Mouse (Mus musculus) limb, embryonic 12.5 days (tissue): ENCODE data around the gene Ube2f. TPM values are rescaled to one million over a fixed set of nuclear protein-coding genes. Genes with fewer than 3 reads are reported as not detected.

ENCODE experiments used
- ATAC-seq: fragments of 200-750 bp; cut with Nextera tagmentation; 2 replicates; pipeline ENCODE4 v1.8.0; 2017; ENCODE audit warnings: low read depth, moderate TSS enrichment; ENCODE audit not compliant: insufficient number of reproducible peaks, insufficient read depth, low FRiP score, low TSS enrichment
- H3K27ac ChIP-seq: fragments of 300-500 bp; sonication (generic); 2 replicates; pipeline ENCODE4 v1.5.1; 2016; ENCODE audit warnings: mild to moderate bottlenecking, moderate library complexity
- H3K27me3 ChIP-seq: fragments of 300-500 bp; sonication (generic); 2 replicates; pipeline ENCODE4 v1.6.1; 2016; ENCODE audit warnings: mild to moderate bottlenecking, moderate library complexity
- H3K36me3 ChIP-seq: fragments of 300-500 bp; sonication (generic); 2 replicates; pipeline ENCODE4 v1.6.1; 2016; ENCODE audit warnings: mild to moderate bottlenecking, moderate library complexity
- H3K4me1 ChIP-seq: fragments of 300-500 bp; sonication (generic); replicated peaks from 2 replicates; pipeline ENCODE4 v1.6.1; 2016
- H3K4me2 ChIP-seq: fragments of 300-500 bp; sonication (generic); 2 replicates; pipeline ENCODE4 v1.6.1; 2016; ENCODE audit warnings: mild to moderate bottlenecking, moderate library complexity
- H3K4me3 ChIP-seq: fragments of 300-500 bp; sonication (generic); replicated peaks from 2 replicates; pipeline ENCODE4 v1.5.1; 2016; ENCODE audit warnings: mild to moderate bottlenecking
- H3K9ac ChIP-seq: fragments of 300-500 bp; sonication (generic); replicated peaks from 2 replicates; pipeline ENCODE4 v1.6.1; 2016; ENCODE audit warnings: mild to moderate bottlenecking, moderate library complexity
- H3K9me3 ChIP-seq: fragments of 300-500 bp; sonication (generic); 2 replicates; pipeline ENCODE4 v1.6.1; 2016; ENCODE audit warnings: mild to moderate bottlenecking, moderate library complexity
- WGBS: fragments of 180-500 bp; shearing (Covaris S2); methylation state at CpG from one replicate; pipeline ENCODE4 v1.1.7; 2016; 5-methylcytosine and 5-hydroxymethylcytosine counted together
- polyA plus RNA-seq: library from polyadenylated mRNA; unstranded; fragments of >200 nt; fragmentation: Nextera tagmentation; extraction: Ambion mirVana; gene quantifications from 2 replicates; pipeline ENCODE4 v1.2.1, GENCODE M21; 2016

Ube2f gene
- polyA plus RNA-seq: 70.2 and 71.1 TPM in 2 replicates

GRCm38 (mm10) chr1:91249564-91250414, at the start of gene Ube2f:
Ube2f (plus strand) TSS chr1:91250304.
- Histone ChIP-seq H3K4me1 (peaks cover 23% of the 10 kb centered on the region), H3K9me3 (no peaks in the 10 kb centered on the region), H3K27me3 (no peaks in the 10 kb centered on the region), H3K27ac (peak within 1 kb of the TSS; percentile 85), H3K9ac (peak within 1 kb of the TSS; percentile 96), H3K4me2 (peak within 1 kb of the TSS; percentile 87), H3K36me3 (0 out of 2 replicates have a peak, but pooled peaks cover 5% of the 10 kb centered on the region), H3K4me3 (peak within 1 kb of the TSS; percentile 100)
- ATAC-seq: peak; percentile 100
- under 1% methylated on average over 43 of the region's 43 CpGs for WGBS

GRCm38 (mm10) chr1:91201122-91201521, 49.0 kb upstream of the Ube2f start:
- Histone ChIP-seq H3K4me1 (peaks cover 10% of the 10 kb centered on the region), H3K4me2 (no peak overlapping the region), H3K9ac (no peak overlapping the region), H3K27me3 (no peaks in the 10 kb centered on the region), H3K9me3 (no peaks in the 10 kb centered on the region), H3K27ac (no peak overlapping the region), H3K36me3 (no peaks in the 10 kb centered on the region), H3K4me3 (no peak overlapping the region)
- no peak for ATAC-seq
- WGBS: 32% methylated on average over 3 of the region's 3 CpGs

- no peak for ATAC-seq
- H3K36me3 ChIP-seq: no peaks in the 10 kb centered on the region
- H3K27me3 ChIP-seq: no peaks in the 10 kb centered on the region
- no peak overlapping the region for H3K4me2 ChIP-seq
- no peaks in the 10 kb centered on the region for H3K9me3 ChIP-seq
- WGBS: 88% methylated on average over 5 of the region's 5 CpGs
- H3K27ac ChIP-seq: no peak overlapping the region
- peaks cover 10% of the 10 kb centered on the region for H3K4me1 ChIP-seq
- no peak overlapping the region for H3K4me3 ChIP-seq
- H3K9ac ChIP-seq: no peak overlapping the region
Observed at GRCm38 (mm10) chr1:91204221-91204765, 45.8 kb upstream of the Ube2f start.

GRCm38 (mm10) chr1:91205651-91206050, 44.5 kb upstream of the Ube2f start:
- H3K4me2 ChIP-seq: no peak overlapping the region
- no peak overlapping the region for H3K9ac ChIP-seq
- H3K27ac ChIP-seq: no peak overlapping the region
- peaks cover 3% of the 10 kb centered on the region; the same call in 1 of the 2 replicates for H3K27me3 ChIP-seq
- H3K36me3 ChIP-seq: no peaks in the 10 kb centered on the region
- no peak overlapping the region for H3K4me3 ChIP-seq
- H3K9me3 ChIP-seq: no peaks in the 10 kb centered on the region
- peaks cover 5% of the 10 kb centered on the region for H3K4me1 ChIP-seq
- ATAC-seq: no peak
- 76% methylated on average over 6 of the region's 6 CpGs for WGBS

- 79% methylated on average over 8 of the region's 8 CpGs for WGBS
- no peak for ATAC-seq
- H3K27ac ChIP-seq: no peak overlapping the region
- H3K4me3 ChIP-seq: no peak overlapping the region
- H3K4me2 ChIP-seq: no peak overlapping the region
- H3K4me1 ChIP-seq: peaks cover 5% of the 10 kb centered on the region
- no peak overlapping the region for H3K9ac ChIP-seq
- H3K36me3 ChIP-seq: no peaks in the 10 kb centered on the region
- no peaks in the 10 kb centered on the region for H3K9me3 ChIP-seq
- H3K27me3 ChIP-seq: peaks cover 3% of the 10 kb centered on the region; the same call in 1 of the 2 replicates
Observed at GRCm38 (mm10) chr1:91206336-91206735, 43.8 kb upstream of the Ube2f start.

- Histone ChIP-seq H3K27ac (no peak overlapping the region), H3K27me3 (peaks cover 3% of the 10 kb centered on the region; the same call in 1 of the 2 replicates), H3K4me3 (no peak overlapping the region), H3K4me1 (peaks cover 5% of the 10 kb centered on the region), H3K4me2 (no peak overlapping the region), H3K9me3 (no peaks in the 10 kb centered on the region), H3K9ac (no peak overlapping the region), H3K36me3 (no peaks in the 10 kb centered on the region)
- no peak for ATAC-seq
- WGBS: 73% methylated on average over 5 of the region's 5 CpGs
Observed at GRCm38 (mm10) chr1:91206873-91207272, 43.2 kb upstream of the Ube2f start.

GRCm38 (mm10) chr1:91207334-91208074, 42.6 kb upstream of the Ube2f start:
- no peak for ATAC-seq
- Histone ChIP-seq H3K4me3 (no peak overlapping the region), H3K4me2 (no peak overlapping the region), H3K4me1 (peaks cover 5% of the 10 kb centered on the region), H3K9me3 (no peaks in the 10 kb centered on the region), H3K27ac (no peak overlapping the region), H3K9ac (no peak overlapping the region), H3K36me3 (no peaks in the 10 kb centered on the region), H3K27me3 (peaks cover 3% of the 10 kb centered on the region; the same call in 1 of the 2 replicates)
- 66% methylated on average over 3 of the region's 3 CpGs for WGBS

GRCm38 (mm10) chr1:91209343-91209742, 40.8 kb upstream of the Ube2f start:
- H3K27ac ChIP-seq: no peak overlapping the region
- peaks cover 13% of the 10 kb centered on the region for H3K4me1 ChIP-seq

GRCm38 (mm10) chr1:91209785-91210184, 40.3 kb upstream of the Ube2f start:
- H3K9ac ChIP-seq: no peak overlapping the region

More at GRCm38 (mm10) chr1:91209343-91209742, 40.8 kb upstream of the Ube2f start:
- Histone ChIP-seq H3K36me3 (no peaks in the 10 kb centered on the region), H3K9ac (no peak overlapping the region), H3K27me3 (peaks cover 3% of the 10 kb centered on the region; the same call in 1 of the 2 replicates), H3K4me2 (no peak overlapping the region), H3K9me3 (no peaks in the 10 kb centered on the region), H3K4me3 (no peak overlapping the region)
- 89% methylated on average over 6 of the region's 6 CpGs for WGBS
- ATAC-seq: no peak

GRCm38 (mm10) chr1:91211099-91211498, 39.0 kb upstream of the Ube2f start:
- H3K27me3 ChIP-seq: peaks cover 3% of the 10 kb centered on the region; the same call in 1 of the 2 replicates
- no peak overlapping the region for H3K27ac ChIP-seq
- 69% methylated on average over 1 of the region's 1 CpGs for WGBS
- no peak for ATAC-seq
- H3K4me1 ChIP-seq: peaks cover 8% of the 10 kb centered on the region; the same call in 1 of the 2 replicates
- no peaks in the 10 kb centered on the region for H3K9me3 ChIP-seq
- no peak overlapping the region for H3K9ac ChIP-seq
- H3K4me3 ChIP-seq: no peak overlapping the region
- no peaks in the 10 kb centered on the region for H3K36me3 ChIP-seq
- no peak overlapping the region for H3K4me2 ChIP-seq

More at GRCm38 (mm10) chr1:91209785-91210184, 40.3 kb upstream of the Ube2f start:
- no peak for ATAC-seq
- no peak overlapping the region for H3K4me2 ChIP-seq
- peaks cover 3% of the 10 kb centered on the region; the same call in 1 of the 2 replicates for H3K27me3 ChIP-seq
- H3K27ac ChIP-seq: no peak overlapping the region
- peaks cover 13% of the 10 kb centered on the region for H3K4me1 ChIP-seq
- WGBS: 81% methylated on average over 6 of the region's 6 CpGs
- H3K4me3 ChIP-seq: no peak overlapping the region
- H3K9me3 ChIP-seq: no peaks in the 10 kb centered on the region
- no peaks in the 10 kb centered on the region for H3K36me3 ChIP-seq

- Histone ChIP-seq H3K36me3 (no peaks in the 10 kb centered on the region), H3K9me3 (no peaks in the 10 kb centered on the region), H3K4me3 (no peak overlapping the region), H3K27ac (no peak overlapping the region), H3K9ac (no peak overlapping the region), H3K4me1 (peaks cover 8% of the 10 kb centered on the region; the same call in 1 of the 2 replicates), H3K4me2 (no peak overlapping the region), H3K27me3 (peaks cover 3% of the 10 kb centered on the region; the same call in 1 of the 2 replicates)
- no peak for ATAC-seq
- WGBS: 80% methylated on average over 7 of the region's 7 CpGs
Observed at GRCm38 (mm10) chr1:91211591-91212008, 38.5 kb upstream of the Ube2f start.
